Mouse (Mus musculus) small intestine, adult 2 months (tissue): ENCODE measurements around the gene Ctcfl. TPM values are rescaled to one million over a fixed set of nuclear protein-coding genes. Genes with fewer than 3 reads are reported as not detected.

Experiments
- H3K27ac ChIP-seq: fragments of 200-500 bp; 2 replicates; pipeline ENCODE4 v1.5.1; 2012; ENCODE audit warnings: low read depth, low read length, control low read depth, inconsistent platforms; ENCODE audit not compliant: insufficient read depth
- H3K27me3 ChIP-seq: fragments of 200-500 bp; 2 replicates; pipeline ENCODE4 v1.6.1; 2012; ENCODE audit warnings: mild to moderate bottlenecking, moderate library complexity, low read length, inconsistent platforms; ENCODE audit not compliant: control insufficient read depth, insufficient read depth
- H3K36me3 ChIP-seq: fragments of 200-500 bp; 2 replicates; pipeline ENCODE4 v1.6.1; 2012; ENCODE audit warnings: mild to moderate bottlenecking, low read length, control low read depth, inconsistent platforms; ENCODE audit not compliant: control insufficient read depth, insufficient read depth
- H3K4me1 ChIP-seq: fragments of 200-500 bp; 2 replicates; pipeline ENCODE4 v1.6.1; 2012; ENCODE audit warnings: low read length, inconsistent platforms, mixed read lengths; ENCODE audit not compliant: control insufficient read depth, insufficient read depth, insufficient read length
- H3K4me3 ChIP-seq: fragments of 200-500 bp; 2 replicates; pipeline ENCODE4 v1.5.1; 2012; ENCODE audit warnings: low read depth, mild to moderate bottlenecking, control low read depth, inconsistent platforms, low read length, moderate library complexity
- CTCF ChIP-seq: fragments of 200-500 bp; IDR thresholded peaks from 2 replicates; pipeline ENCODE4 v1.5.1; 2012; ENCODE audit warnings: low read depth, mild to moderate bottlenecking, control low read depth, inconsistent platforms, low read length, moderate library complexity, mixed read lengths; ENCODE audit not compliant: insufficient replicate concordance, insufficient read length; ENCODE audit errors: extremely low read depth
- POLR2A ChIP-seq: fragments of 200-500 bp; IDR thresholded peaks from 2 replicates; pipeline ENCODE4 v1.6.1; 2012; ENCODE audit warnings: low read depth, mild to moderate bottlenecking, control low read depth, inconsistent platforms, low read length, moderate library complexity
- WGBS: fragments of 180-500 bp; shearing (Covaris S2); methylation state at CpG from one replicate; pipeline ENCODE4 v1.1.7; 2018; 5-methylcytosine and 5-hydroxymethylcytosine counted together
- polyA plus RNA-seq: library from polyadenylated mRNA; depleted of rRNA; stranded (reverse); fragments of >200 nt; gene quantifications from 2 replicates; pipeline ENCODE4 v1.2.3, GENCODE M21; 2012

The Ctcfl gene
- polyA plus RNA-seq, 1 experiment, result 0.05 TPM

DNA sequence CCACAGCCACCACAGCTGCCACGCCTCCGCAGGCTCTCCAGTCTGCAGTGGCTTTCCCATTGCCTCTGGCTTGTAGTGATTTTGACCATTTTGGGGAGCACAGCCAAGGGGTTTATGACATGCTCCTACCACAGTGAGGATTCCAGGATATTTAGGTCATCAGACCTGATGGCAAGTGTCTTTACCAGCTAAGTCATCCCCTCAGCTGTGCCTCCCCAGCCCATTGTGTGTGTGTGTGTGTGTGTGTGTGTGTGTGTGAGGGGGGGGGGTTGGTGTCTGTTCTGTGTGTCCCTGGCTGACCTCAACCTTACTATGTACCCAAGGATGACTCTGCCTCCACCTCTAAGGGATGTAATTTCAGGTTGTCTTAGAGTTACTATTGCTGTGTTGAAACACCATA, 54.5 kb downstream of the Ctcfl start:
- Histone ChIP-seq H3K4me3 (no peak overlapping the region), H3K4me1 (peaks cover 9% of the 10 kb centered on the region), H3K36me3 (no peaks in the 10 kb centered on the region), H3K27ac (no peak overlapping the region), H3K27me3 (no peaks in the 10 kb centered on the region)
- TF ChIP-seq CTCF (no peak), POLR2A (no peak)
- 91% methylated on average over 2 of the region's 2 CpGs for WGBS

DNA sequence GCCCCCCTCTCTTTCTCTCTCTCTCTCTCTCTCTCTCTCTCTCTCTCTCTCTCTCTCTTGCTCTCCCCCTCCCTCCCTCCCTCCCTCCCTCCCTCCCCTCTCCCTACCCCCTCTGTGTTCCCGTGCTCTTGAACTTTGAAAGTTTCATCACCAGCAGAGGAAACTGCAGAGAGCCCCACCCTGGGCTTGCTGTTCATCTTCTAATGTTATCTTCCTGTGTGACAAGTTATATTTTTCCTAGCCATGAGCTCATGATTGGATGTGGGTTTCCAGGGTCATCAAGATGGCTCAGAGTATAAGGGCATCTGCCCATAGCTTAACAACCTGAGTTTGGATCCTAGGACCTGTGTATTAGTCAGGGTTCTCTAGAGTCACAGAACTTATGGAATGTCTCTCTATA, 56.1 kb downstream of the Ctcfl start:
- H3K4me1 ChIP-seq, result peaks cover 10% of the 10 kb centered on the region
- no peaks in the 10 kb centered on the region for H3K36me3 ChIP-seq
- TF ChIP-seq POLR2A, result no peak
- TF ChIP-seq CTCF, result no peak
- no peaks in the 10 kb centered on the region for H3K27me3 ChIP-seq
- H3K4me3 ChIP-seq, result no peak overlapping the region
- WGBS, result 0% methylated on average over 1 of the region's 1 CpGs
- H3K27ac ChIP-seq, result no peak overlapping the region

DNA sequence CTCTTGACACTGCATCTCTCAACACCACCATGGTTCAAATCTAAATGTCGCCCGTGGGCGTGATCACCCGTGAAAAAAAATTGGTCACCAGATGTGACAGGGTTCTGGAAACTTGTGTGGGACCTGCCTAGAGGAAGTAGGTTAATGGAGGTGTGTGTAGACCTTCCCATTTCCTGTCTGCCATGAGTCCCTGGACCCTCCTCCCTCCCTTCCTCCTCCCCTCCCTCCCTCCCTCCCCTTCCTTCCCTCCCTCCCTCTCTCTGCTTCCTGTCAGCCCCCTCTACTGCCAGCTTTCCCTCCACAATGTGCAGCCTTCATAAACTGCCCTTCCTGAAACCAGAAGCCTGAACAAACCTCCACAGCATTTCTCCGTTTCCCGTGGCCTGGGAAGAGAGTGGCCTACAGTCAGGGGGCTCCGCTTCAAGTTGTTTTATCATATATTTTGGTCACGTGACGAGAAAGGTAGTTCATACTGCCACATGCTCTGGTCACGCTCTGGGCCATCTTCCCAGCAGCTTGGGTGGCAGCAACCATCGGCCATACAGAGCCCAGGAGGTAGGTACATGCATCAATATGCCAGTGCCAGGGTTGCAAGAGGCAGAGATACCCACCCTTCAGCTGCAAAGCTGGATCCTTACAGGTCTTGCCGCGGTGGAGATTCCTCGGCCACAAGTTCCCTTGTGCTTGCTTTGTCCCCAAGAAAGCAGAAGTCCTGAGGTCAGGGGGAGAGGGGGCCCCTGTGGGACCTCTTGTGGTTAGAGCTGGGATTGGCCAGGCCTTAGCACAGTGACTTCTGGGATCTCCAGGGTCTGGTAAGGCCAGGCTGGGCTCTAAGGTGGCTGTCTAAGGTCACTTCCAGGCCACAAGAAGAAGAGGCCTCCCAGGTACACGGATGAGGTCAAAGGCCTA, 57.6 kb downstream of the Ctcfl start:
- TF ChIP-seq POLR2A, result no peak
- TF ChIP-seq CTCF, result no peak
- peak overlapping the region; percentile 16; the same call in 1 of the 2 replicates for H3K4me3 ChIP-seq
- WGBS, result 73% methylated on average over 15 of the region's 15 CpGs
- no peaks in the 10 kb centered on the region for H3K27me3 ChIP-seq
- peaks cover 24% of the 10 kb centered on the region for H3K4me1 ChIP-seq
- H3K36me3 ChIP-seq, result no peaks in the 10 kb centered on the region
- H3K27ac ChIP-seq, result no peak overlapping the region; the same call in 1 of the 2 replicates

DNA sequence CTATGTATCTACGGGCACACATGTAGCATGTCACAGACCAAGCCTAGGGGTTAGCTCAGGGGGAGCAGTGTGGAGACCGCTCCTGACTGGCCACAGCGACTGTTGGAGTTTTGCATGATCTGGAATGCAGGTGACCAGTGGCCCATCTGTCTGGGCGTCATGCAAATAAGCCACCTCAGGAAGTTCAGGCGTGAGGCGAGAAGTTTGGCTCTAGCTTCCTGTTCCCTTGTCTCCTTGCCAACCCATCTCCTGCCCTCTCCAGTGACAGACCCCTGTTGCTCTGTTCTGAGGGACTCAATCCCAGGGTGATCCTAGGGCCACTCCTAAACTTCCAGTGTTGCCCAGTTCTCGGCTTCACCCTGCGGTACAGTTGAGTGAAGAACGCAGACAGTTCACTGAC, 58.9 kb downstream of the Ctcfl start:
- 79% methylated on average over 9 of the region's 9 CpGs for WGBS
- no peak for TF ChIP-seq CTCF
- no peak for TF ChIP-seq POLR2A
- H3K27ac ChIP-seq, result no peak overlapping the region
- no peak overlapping the region for H3K4me3 ChIP-seq
- no peaks in the 10 kb centered on the region for H3K27me3 ChIP-seq
- no peaks in the 10 kb centered on the region for H3K36me3 ChIP-seq
- peaks cover 27% of the 10 kb centered on the region for H3K4me1 ChIP-seq

DNA sequence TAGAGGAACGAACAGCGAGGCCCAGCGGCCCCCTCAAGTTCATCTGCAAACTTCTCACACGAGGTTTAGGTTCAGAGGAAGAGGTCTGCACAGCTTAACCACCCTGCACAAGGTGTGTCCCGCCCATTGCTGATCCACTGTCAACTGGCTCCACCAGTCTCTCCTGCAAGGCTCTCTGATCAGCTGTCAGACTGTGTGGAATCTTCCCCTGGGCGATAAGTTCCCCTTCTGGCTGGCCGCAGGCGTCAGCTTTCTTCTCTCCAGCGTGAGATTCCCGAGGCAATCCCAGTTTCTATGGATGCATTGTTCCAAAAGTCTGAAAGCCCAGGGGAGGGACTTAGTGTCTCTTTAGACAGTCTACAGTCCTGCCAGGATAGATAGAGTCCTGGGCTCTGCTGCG, 61.1 kb downstream of the Ctcfl start:
- Histone ChIP-seq H3K4me3 (no peak overlapping the region), H3K27me3 (no peaks in the 10 kb centered on the region), H3K36me3 (no peaks in the 10 kb centered on the region), H3K4me1 (peaks cover 30% of the 10 kb centered on the region), H3K27ac (no peak overlapping the region)
- TF ChIP-seq POLR2A (no peak), CTCF (no peak)
- WGBS, result 44% methylated on average over 11 of the region's 11 CpGs

DNA sequence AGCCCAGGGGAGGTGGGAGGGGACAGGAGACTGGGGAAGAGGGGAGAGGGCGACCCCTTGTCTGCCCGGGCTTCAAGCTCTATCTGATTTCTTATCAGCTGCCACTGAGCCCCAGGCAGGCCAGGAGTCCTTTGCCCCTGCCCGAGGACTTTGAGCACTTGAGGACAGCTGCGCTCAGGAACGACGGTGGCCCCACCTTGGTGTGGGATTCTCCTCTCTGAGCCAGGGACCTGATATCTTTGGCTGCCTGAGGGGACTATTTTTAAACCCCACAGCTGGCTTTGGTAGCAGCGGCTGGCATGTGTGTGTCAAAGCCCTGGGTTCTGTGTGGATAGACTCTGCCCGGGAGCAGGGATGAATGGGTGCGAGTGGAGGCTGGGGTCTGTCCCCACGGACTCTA, 61.7 kb downstream of the Ctcfl start:
- H3K4me1 ChIP-seq, result peaks cover 30% of the 10 kb centered on the region
- WGBS, result 21% methylated on average over 10 of the region's 10 CpGs

DNA sequence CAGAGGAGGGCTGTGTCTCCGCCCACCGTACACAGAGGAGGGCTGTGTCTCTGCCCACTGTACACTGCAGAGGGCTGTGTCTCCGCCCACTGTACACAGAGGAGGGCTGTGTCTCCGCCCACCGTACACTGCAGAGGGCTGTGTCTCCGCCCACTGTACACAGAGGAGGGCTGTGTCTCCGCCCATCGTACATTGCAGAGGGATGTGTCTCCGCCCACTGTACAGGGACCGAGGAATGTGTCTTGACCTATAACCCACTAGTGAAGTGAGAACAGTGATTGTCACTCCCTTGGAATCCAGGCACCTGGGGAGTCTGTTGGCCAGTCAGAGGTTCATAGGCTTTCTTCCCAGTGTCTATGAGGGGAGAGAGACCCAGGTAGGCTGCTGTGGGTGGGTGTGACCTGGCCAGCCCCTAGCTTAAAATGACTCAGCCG, 62.4 kb downstream of the Ctcfl start:
- no peaks in the 10 kb centered on the region for H3K27me3 ChIP-seq
- no peaks in the 10 kb centered on the region for H3K36me3 ChIP-seq
- 22% methylated on average over 11 of the region's 11 CpGs for WGBS
- peaks cover 28% of the 10 kb centered on the region for H3K4me1 ChIP-seq
- peak overlapping the region; percentile 21; the same call in 1 of the 2 replicates for H3K27ac ChIP-seq
- TF ChIP-seq CTCF (no peak), POLR2A (no peak)
- H3K4me3 ChIP-seq, result no peak overlapping the region

More for the DNA sequence above, 61.7 kb downstream of the Ctcfl start:
- Histone ChIP-seq H3K36me3 (no peaks in the 10 kb centered on the region), H3K4me3 (no peak overlapping the region), H3K27me3 (no peaks in the 10 kb centered on the region), H3K27ac (peak overlapping the region; percentile 57)
- TF ChIP-seq CTCF, result no peak
- no peak for TF ChIP-seq POLR2A

DNA sequence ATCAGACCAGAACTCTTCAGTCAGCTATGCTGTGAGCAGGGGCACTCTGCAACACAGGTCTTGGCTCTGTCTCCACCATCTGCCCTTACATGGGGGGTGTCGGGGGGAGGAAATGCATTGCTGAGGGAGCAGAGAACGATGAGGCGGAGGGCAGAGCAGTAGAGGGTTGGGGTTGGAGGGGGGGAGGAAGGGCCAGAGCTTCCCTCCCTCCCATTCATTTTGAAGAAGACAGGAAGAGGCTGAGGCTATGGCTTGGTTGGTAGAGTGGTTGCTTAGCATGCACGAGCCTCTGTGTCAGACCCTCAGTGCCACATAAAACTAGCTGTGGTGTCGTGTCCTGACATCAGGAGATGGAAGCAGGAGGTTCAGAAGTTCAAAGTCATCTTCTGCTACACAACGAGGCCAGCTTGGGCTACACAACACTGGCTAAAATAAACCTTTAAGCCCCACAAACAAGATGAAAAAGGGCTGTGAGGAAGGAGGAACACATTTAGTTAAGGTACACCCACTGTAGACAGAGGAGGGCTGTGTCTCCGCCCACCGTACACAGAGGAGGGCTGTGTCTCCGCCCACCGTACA, 62.9 kb downstream of the Ctcfl start:
- no peaks in the 10 kb centered on the region for H3K27me3 ChIP-seq
- no peak overlapping the region for H3K27ac ChIP-seq
- H3K36me3 ChIP-seq, result no peaks in the 10 kb centered on the region
- no peak overlapping the region for H3K4me3 ChIP-seq
- H3K4me1 ChIP-seq, result peaks cover 28% of the 10 kb centered on the region
- TF ChIP-seq POLR2A, result no peak
- no peak for TF ChIP-seq CTCF
- 39% methylated on average over 10 of the region's 10 CpGs for WGBS
